Mouse (Mus musculus) CH12.LX (cell line): ENCODE measurements at regions not wholly inside any gene's neighbourhood (a gene's known extent, or its start where the extent isn't known, plus 50 kb on each side); places are given as distances from the start of the nearest gene placed in this dataset.

Experiments
- DNase-seq: peaks from one replicate; pipeline ENCODE4 v3.0.0-alpha.2; 2013; ENCODE audit errors: extremely low read depth
- H3K27ac ChIP-seq: 2 replicates; pipeline ENCODE4 v1.5.1; 2012; ENCODE audit warnings: low read depth, mild to moderate bottlenecking, control low read depth, moderate library complexity; ENCODE audit not compliant: insufficient read depth
- H3K27me3 ChIP-seq: replicated peaks from 2 replicates; pipeline ENCODE3; 2012; ENCODE audit warnings: inconsistent platforms
- H3K36me3 ChIP-seq, 2 experiments: replicated peaks in 1 of 2; 2 replicates each; pipeline versions ENCODE3 to v1.6.1; 2012; ENCODE audit warnings: inconsistent platforms in 1 of 2, low read length in 1 of 2, mild to moderate bottlenecking in 1 of 2, mixed read lengths in 1 of 2, moderate library complexity in 1 of 2; ENCODE audit not compliant: control insufficient read depth in 1 of 2, insufficient read depth in 1 of 2
- H3K4me1 ChIP-seq, 2 experiments: 2 replicates each; pipeline ENCODE4 v1.6.1; 2012; ENCODE audit warnings: inconsistent platforms in 1 of 2, moderate library complexity in 1 of 2; ENCODE audit not compliant: insufficient read depth in 2 of 2, control insufficient read depth in 1 of 2
- H3K4me2 ChIP-seq: 2 replicates; pipeline ENCODE4 v1.6.1; 2012; ENCODE audit warnings: low read depth, mild to moderate bottlenecking, control low read depth; ENCODE audit not compliant: poor library complexity, insufficient read depth, severe bottlenecking
- H3K4me3 ChIP-seq, 3 experiments: fragments of 150-350 bp in 1 of 3; sonication (generic) in 1 of 3; replicated peaks in 1 of 3; 2 replicates each; pipeline versions ENCODE3 to v1.5.1; 2011 to 2012; ENCODE audit warnings: low read depth in 2 of 3, low read length in 2 of 3, mild to moderate bottlenecking in 2 of 3, moderate library complexity in 2 of 3, control low read depth in 1 of 3, improper control_type of control experiment in 1 of 3, inconsistent platforms in 1 of 3, mixed read lengths in 1 of 3; ENCODE audit not compliant: poor library complexity in 1 of 3
- H3K79me2 ChIP-seq: replicated peaks from 2 replicates; pipeline ENCODE4 v1.6.1; 2012; ENCODE audit warnings: mild to moderate bottlenecking, moderate library complexity; ENCODE audit not compliant: control insufficient read depth, poor library complexity, insufficient read depth, severe bottlenecking; ENCODE audit errors: extremely low read depth
- H3K9ac ChIP-seq: 2 replicates; pipeline ENCODE4 v1.6.1; 2012; ENCODE audit warnings: low read depth, mild to moderate bottlenecking, control low read depth, moderate library complexity; ENCODE audit not compliant: insufficient read depth
- H3K9me3 ChIP-seq: replicated peaks from 2 replicates; pipeline ENCODE3; 2012; ENCODE audit warnings: low read length, inconsistent platforms, mixed read lengths
- CHD1 ChIP-seq: IDR thresholded peaks from 2 replicates; pipeline ENCODE4 v1.6.1; 2012; ENCODE audit warnings: low read depth, low read length, improper control_type of control experiment, inconsistent platforms
- CTCF ChIP-seq, 2 experiments: IDR thresholded peaks in 1 of 2; conservative IDR thresholded peaks in 1 of 2; 2 replicates each; pipeline ENCODE4 v1.5.1; 2011 to 2012; ENCODE audit warnings: low read depth in 2 of 2, low read length in 2 of 2, improper control_type of control experiment in 1 of 2, inconsistent platforms in 1 of 2, mild to moderate bottlenecking in 1 of 2, moderate library complexity in 1 of 2
- E2F4 ChIP-seq: IDR thresholded peaks from 2 replicates; pipeline ENCODE4 v1.6.1; 2011; ENCODE audit warnings: low read depth, low read length, improper control_type of control experiment; ENCODE audit not compliant: insufficient replicate concordance
- ELF1 ChIP-seq: IDR thresholded peaks from 2 replicates; pipeline ENCODE4 v1.6.1; 2014; ENCODE audit warnings: low read depth, mild to moderate bottlenecking, inconsistent platforms, low read length, improper control_type of control experiment
- EP300 ChIP-seq: IDR thresholded peaks from 2 replicates; pipeline ENCODE4 v1.6.1; 2011; ENCODE audit warnings: low read length, improper control_type of control experiment
- GABPA ChIP-seq: IDR thresholded peaks from 2 replicates; pipeline ENCODE4 v1.6.1; 2012; ENCODE audit warnings: low read depth, low read length, improper control_type of control experiment, inconsistent platforms; ENCODE audit not compliant: insufficient replicate concordance
- HCFC1 ChIP-seq: IDR thresholded peaks from 2 replicates; pipeline ENCODE4 v1.6.1; 2012; ENCODE audit warnings: low read depth, mild to moderate bottlenecking, inconsistent platforms, low read length, improper control_type of control experiment
- JUN ChIP-seq: IDR thresholded peaks from 2 replicates; pipeline ENCODE4 v1.6.1; 2011; ENCODE audit warnings: low read depth, mild to moderate bottlenecking, low read length, improper control_type of control experiment, moderate library complexity; ENCODE audit not compliant: insufficient read depth
- MXI1 ChIP-seq: IDR thresholded peaks from 2 replicates; pipeline ENCODE4 v1.6.1; 2011; ENCODE audit warnings: mild to moderate bottlenecking, low read depth, low read length, improper control_type of control experiment
- MYC ChIP-seq: IDR thresholded peaks from 2 replicates; pipeline ENCODE4 v1.6.1; 2011; ENCODE audit warnings: low read depth, mild to moderate bottlenecking, improper control_type of control experiment, low read length
- POLR2A ChIP-seq: IDR thresholded peaks from 2 replicates; pipeline ENCODE4 v1.6.1; 2011; ENCODE audit warnings: low read depth, mild to moderate bottlenecking, improper control_type of control experiment, low read length
- POLR2AphosphoS2 ChIP-seq: IDR thresholded peaks from 2 replicates; pipeline ENCODE4 v1.6.1; 2011; ENCODE audit warnings: low read depth, low read length, improper control_type of control experiment
- RAD21 ChIP-seq: IDR thresholded peaks from 2 replicates; pipeline ENCODE4 v1.6.1; 2011; ENCODE audit warnings: low read depth, mild to moderate bottlenecking, low read length, improper control_type of control experiment, moderate library complexity
- UBTF ChIP-seq: IDR thresholded peaks from 2 replicates; pipeline ENCODE4 v1.6.1; 2012; ENCODE audit warnings: low read depth, mild to moderate bottlenecking, inconsistent platforms, low read length, improper control_type of control experiment, moderate library complexity
- ZC3H11A ChIP-seq: IDR thresholded peaks from 2 replicates; pipeline ENCODE4 v1.6.1; 2012; ENCODE audit warnings: low read depth, mild to moderate bottlenecking, inconsistent platforms, low read length, improper control_type of control experiment
- ZKSCAN1 ChIP-seq: IDR thresholded peaks from 2 replicates; pipeline ENCODE4 v1.6.1; 2012; ENCODE audit warnings: low read depth, inconsistent platforms, low read length, improper control_type of control experiment, borderline replicate concordance
- dilution Hi-C: fragments of 300-500 bp; cut with MboI; formaldehyde crosslinking; loops from 2 replicates; pipeline ENCODE4 v1.14.3; 2020; ENCODE audit warnings: low sequenced_read_pairs; ENCODE audit not compliant: extremely low pct_unique_long_range_greater_than_20kb, extremely low pct_ligation_motif_present
- in situ Hi-C: fragments of 300-500 bp; cut with MboI; formaldehyde crosslinking; loops from 3 replicates; pipeline ENCODE4 v1.14.3; 2019; ENCODE audit warnings: low sequenced_read_pairs, low pct_ligation_motif_present, low pct_unique_long_range_greater_than_20kb, mixed read lengths

GRCm38 (mm10) chr14:25122971-25123535 lies 335.9 kb upstream of the Zmiz1 start:
- in situ Hi-C loops (loop anchor here (10.0 to 25.0 kb wide), 2 partner anchors 432 to 564 kb away; partner anchors contain the start of gene Ppif), dilution Hi-C loops (no loop called here)
- no peak overlapping the region for H3K27ac ChIP-seq
- no peak overlapping the region for H3K4me3 ChIP-seq
- no peak for TF ChIP-seq UBTF
- no peak for TF ChIP-seq ELF1
- TF ChIP-seq CTCF (conservative IDR thresholded peaks at IDR 0.05 in 1 of 2, IDR thresholded peaks at IDR 0.05 in 1 of 2; ENCODE audit: low read depth in 2 of 2, low read length in 2 of 2), result no peak
- no peak for TF ChIP-seq CHD1
- TF ChIP-seq MXI1, result no peak
- no peak for TF ChIP-seq GABPA
- TF ChIP-seq MYC, result no peak
- H3K36me3 ChIP-seq, result no peaks in the 10 kb centered on the region
- peaks cover 2% of the 10 kb centered on the region for H3K9me3 ChIP-seq
- H3K27me3 ChIP-seq, result peaks cover 4% of the 10 kb centered on the region
- H3K4me1 ChIP-seq, result no peaks in the 10 kb centered on the region
- H3K4me2 ChIP-seq, result no peak overlapping the region
- H3K9ac ChIP-seq, result no peak overlapping the region
- DNase-seq, result no peak
- no peaks in the 10 kb centered on the region; the same call in 1 of the 2 replicates for H3K79me2 ChIP-seq

GRCm38 (mm10) chr14:25123541-25124337 lies 335.2 kb upstream of the Zmiz1 start:
- TF ChIP-seq JUN, result no peak
- TF ChIP-seq EP300, result no peak
- no peak for TF ChIP-seq MXI1
- TF ChIP-seq RAD21, result peak; percentile 5
- no peak for TF ChIP-seq POLR2A
- TF ChIP-seq, all 38 proteins: peak for 1
- Histone ChIP-seq H3K4me3 (no peak overlapping the region), H3K36me3 (no peaks in the 10 kb centered on the region), H3K79me2 (no peaks in the 10 kb centered on the region; the same call in 1 of the 2 replicates), H3K9me3 (no peaks in the 10 kb centered on the region), H3K9ac (no peak overlapping the region), H3K4me1 (no peaks in the 10 kb centered on the region), H3K4me2 (no peak overlapping the region), H3K27ac (no peak overlapping the region), H3K27me3 (peaks cover 4% of the 10 kb centered on the region)
- dilution Hi-C loops, result no loop called here
- in situ Hi-C loops, result loop anchor here (10.0 to 25.0 kb wide), 2 partner anchors 431 to 564 kb away; partner anchors contain the start of gene Ppif
- peak; percentile 5 for DNase-seq

- Histone ChIP-seq H3K4me1 (peaks cover 0 to under 1% of the 10 kb centered on the region in 2 experiments; a peak in 2 of 4 replicates), H3K36me3 (no peaks in the 10 kb centered on the region), H3K27ac (no peak overlapping the region), H3K4me3 (no peak overlapping the region), H3K27me3 (peaks cover 1% of the 10 kb centered on the region), H3K79me2 (no peaks in the 10 kb centered on the region; the same call in 1 of the 2 replicates), H3K9ac (no peak overlapping the region), H3K9me3 (no peaks in the 10 kb centered on the region), H3K4me2 (no peak overlapping the region)
- dilution Hi-C loops, result no loop called here
- no peak for DNase-seq
- in situ Hi-C loops, result loop anchor here (10.0 kb wide), 1 partner anchor 428 kb away; no protein-coding TSS in a partner anchor
- TF ChIP-seq ZC3H11A, result no peak
- no peak for TF ChIP-seq HCFC1
- TF ChIP-seq E2F4, result no peak
- no peak for TF ChIP-seq POLR2A
- TF ChIP-seq CHD1, result no peak
- no peak for TF ChIP-seq MXI1
- no peak for TF ChIP-seq MYC
- TF ChIP-seq JUN, result no peak
- TF ChIP-seq ELF1, result no peak
- TF ChIP-seq ZKSCAN1, result no peak
- TF ChIP-seq POLR2AphosphoS2, result no peak
These were observed 332.4 kb upstream of the Zmiz1 start for GRCm38 (mm10) chr14:25126544-25126943.
